Mouse (Mus musculus): ENCODE measurements around the gene Daglb. TPM values are rescaled to one million over a fixed set of nuclear protein-coding genes. Genes with fewer than 3 reads are reported as not detected.

The Daglb gene
- polyA plus RNA-seq (2015; fragmentation: Nextera tagmentation; extraction: Ambion mirVana): 20.7 and 21.4 TPM in 2 replicates

DNA sequence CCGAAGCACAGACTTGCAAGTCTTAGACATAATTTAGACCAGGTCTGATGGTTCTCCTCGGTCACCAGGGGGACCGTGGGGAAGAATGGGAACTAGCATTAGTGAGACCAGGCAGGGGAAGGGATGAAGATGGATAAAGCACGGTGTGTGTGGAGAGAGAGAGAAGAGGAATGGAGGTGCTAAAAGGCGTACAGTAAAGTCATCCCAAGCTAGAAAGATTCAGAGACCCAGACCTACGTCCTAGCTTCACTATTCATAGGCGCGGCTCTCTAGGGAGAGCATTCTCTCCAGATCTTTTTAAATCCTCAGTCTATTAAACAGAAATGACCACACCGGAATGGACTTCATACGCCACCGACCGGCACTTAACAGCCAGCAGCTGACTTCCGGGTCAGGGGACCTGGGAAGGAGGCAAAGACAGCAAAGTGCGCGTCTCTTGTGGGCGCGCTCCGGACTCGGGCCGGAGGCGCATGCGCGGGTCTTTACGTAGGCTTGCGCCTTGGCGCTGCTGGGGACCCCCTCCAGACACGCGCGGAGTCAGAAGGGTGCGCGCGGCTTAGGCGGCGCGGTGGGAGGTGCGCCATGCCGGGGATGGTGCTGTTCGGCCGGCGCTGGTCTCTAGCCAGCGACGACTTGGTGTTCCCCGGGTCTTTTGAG is at the start of gene Daglb:
Gene Daglb, plus strand, starts transcription at position 485 of the 657 bp plus-strand sequence.
- WGBS: 2% methylated on average over 43 of the region's 43 CpGs
- Histone ChIP-seq H3K4me3 (peak within 1 kb of the TSS; percentile 62), H3K9me3 (no peaks in the 10 kb centered on the region), H3K27ac (replicated peaks) (peak within 1 kb of the TSS; percentile 67), H3K4me1 (replicated peaks) (peaks cover 17% of the 10 kb centered on the region), H3K9ac (peak within 1 kb of the TSS; percentile 63), H3K27me3 (no peaks in the 10 kb centered on the region), H3K4me2 (peak within 1 kb of the TSS; percentile 70), H3K36me3 (peaks cover 14% of the 10 kb centered on the region)
- ATAC-seq (ENCODE audit: low FRiP score, low read depth): peak; percentile 98

DNA sequence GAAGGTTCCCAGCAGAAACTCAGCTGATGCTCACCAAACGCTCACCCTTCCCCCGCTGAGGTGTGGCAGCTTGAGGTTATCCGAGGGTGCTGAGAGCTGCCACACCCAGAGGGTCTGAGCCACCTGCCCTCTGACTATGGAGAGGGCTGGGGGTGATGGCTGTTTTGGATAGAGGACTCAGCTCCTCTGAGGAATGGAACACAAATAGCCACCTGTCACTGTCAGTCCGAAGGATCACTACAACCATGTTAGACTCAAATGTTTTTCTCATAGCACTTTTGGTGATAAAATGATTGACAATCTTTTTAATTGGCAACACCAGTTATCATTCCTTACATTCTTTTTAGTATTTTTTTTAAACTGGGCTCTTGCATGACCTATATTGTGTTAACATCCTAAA is 42.9 kb upstream of the Daglb start:
- peaks cover 52% of the 10 kb centered on the region for H3K36me3 ChIP-seq

DNA sequence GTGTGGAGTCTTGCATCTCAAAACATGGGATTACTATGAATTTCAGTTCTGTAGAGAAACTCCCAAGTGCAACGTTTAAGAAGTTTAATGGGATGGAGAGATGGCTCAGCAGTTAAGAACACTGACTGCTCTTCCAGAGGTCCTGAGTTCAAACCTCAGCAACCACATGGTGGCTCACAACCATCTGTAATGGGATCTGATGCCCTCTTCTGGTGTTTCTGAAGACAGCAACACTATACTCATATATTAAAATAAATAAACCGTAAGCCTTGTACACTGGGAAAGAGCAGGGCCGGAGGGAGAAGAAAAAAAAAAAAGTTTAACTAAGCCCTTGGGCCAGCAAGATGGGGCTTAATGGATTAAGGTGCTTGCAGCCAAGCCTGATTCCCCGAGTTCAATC is 41.4 kb upstream of the Daglb start:
- Histone ChIP-seq H3K36me3 (peaks cover 39% of the 10 kb centered on the region), H3K4me3 (no peak overlapping the region), H3K4me2 (no peak overlapping the region), H3K4me1 (replicated peaks) (no peaks in the 10 kb centered on the region), H3K9me3 (no peaks in the 10 kb centered on the region), H3K27ac (replicated peaks) (no peak overlapping the region), H3K9ac (no peak overlapping the region), H3K27me3 (no peaks in the 10 kb centered on the region)
- WGBS: 88% methylated on average over 4 of the region's 4 CpGs
- no peak for ATAC-seq (ENCODE audit: low FRiP score, low read depth)

More for the DNA sequence above, 42.9 kb upstream of the Daglb start:
- no peaks in the 10 kb centered on the region for H3K4me1 ChIP-seq (replicated peaks)
- H3K27me3 ChIP-seq: no peaks in the 10 kb centered on the region
- WGBS: 92% methylated on average over 4 of the region's 4 CpGs
- H3K4me3 ChIP-seq: no peak overlapping the region
- H3K9ac ChIP-seq: no peak overlapping the region
- no peak overlapping the region for H3K27ac ChIP-seq (replicated peaks)
- no peak overlapping the region for H3K4me2 ChIP-seq
- no peak for ATAC-seq (ENCODE audit: low FRiP score, low read depth)
- no peaks in the 10 kb centered on the region for H3K9me3 ChIP-seq

DNA sequence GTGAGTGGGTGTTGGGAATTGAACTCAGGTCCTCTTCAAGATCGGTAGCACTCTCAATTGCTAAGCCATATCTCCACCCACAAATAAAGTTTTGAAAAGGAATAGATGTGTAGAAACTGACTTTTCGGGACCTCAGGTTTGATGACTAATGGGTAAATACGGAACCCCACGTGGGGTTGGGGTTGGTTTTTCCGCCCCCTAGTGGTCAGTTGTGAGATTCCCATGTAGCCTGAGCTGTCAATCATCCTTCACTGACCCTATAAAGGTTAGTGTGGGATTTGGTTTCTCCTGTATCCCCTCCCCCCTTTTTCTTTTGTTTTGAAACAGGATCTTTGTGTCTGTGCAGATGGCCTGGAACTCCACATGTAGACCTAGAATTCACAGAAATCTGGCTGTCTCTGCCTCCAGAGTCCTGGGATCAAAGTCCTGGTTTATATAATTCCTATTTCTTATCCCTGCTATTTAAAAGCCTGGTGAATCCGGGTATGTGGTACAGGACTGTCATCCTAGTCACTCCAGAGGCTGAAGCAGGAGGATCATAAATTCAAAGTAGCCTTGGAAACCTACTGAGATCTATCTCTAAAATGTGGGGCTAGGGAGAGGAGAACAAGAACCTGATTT is 40.4 kb upstream of the Daglb start:
- Histone ChIP-seq H3K4me2 (no peak overlapping the region), H3K27ac (replicated peaks) (no peak overlapping the region), H3K9me3 (no peaks in the 10 kb centered on the region), H3K4me1 (replicated peaks) (no peaks in the 10 kb centered on the region), H3K27me3 (no peaks in the 10 kb centered on the region), H3K36me3 (peaks cover 30% of the 10 kb centered on the region), H3K9ac (no peak overlapping the region), H3K4me3 (no peak overlapping the region)
- ATAC-seq (ENCODE audit: low FRiP score, low read depth): no peak
- WGBS: 24% methylated on average over 6 of the region's 6 CpGs

- Histone ChIP-seq H3K9ac (no peak overlapping the region), H3K9me3 (no peaks in the 10 kb centered on the region)
- 6% methylated on average over 4 of the region's 4 CpGs for WGBS
Observed at GRCm38 (mm10) chr5:143434421-143434820, 30.0 kb upstream of the Daglb start.

DNA sequence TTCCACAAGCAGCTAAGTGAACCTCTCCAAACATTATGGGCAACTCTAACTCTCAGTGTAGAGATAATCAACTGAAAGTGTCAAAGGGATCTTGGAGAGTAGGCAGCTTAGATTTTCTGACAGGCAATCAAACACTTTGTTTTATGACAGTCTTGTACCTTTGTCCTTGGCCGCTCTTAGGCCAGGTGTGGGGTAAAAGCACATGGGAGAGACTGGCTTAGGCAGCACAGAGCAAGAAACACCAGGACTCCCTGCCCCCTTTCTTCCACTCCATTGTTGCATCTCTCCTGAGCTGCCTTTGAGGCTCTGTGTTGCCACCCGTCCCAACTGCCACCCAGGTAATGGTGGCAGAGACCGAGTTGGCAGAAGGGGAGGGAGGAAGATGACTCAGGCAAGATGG is 23.1 kb upstream of the Daglb start:
- no peak overlapping the region for H3K4me3 ChIP-seq
- no peak overlapping the region for H3K9ac ChIP-seq
- H3K27me3 ChIP-seq: no peaks in the 10 kb centered on the region
- H3K27ac ChIP-seq (replicated peaks): no peak overlapping the region
- ATAC-seq (ENCODE audit: low FRiP score, low read depth): no peak
- H3K4me1 ChIP-seq (replicated peaks): no peaks in the 10 kb centered on the region
- WGBS: 82% methylated on average over 3 of the region's 3 CpGs
- H3K4me2 ChIP-seq: no peak overlapping the region
- H3K36me3 ChIP-seq: no peaks in the 10 kb centered on the region
- no peaks in the 10 kb centered on the region for H3K9me3 ChIP-seq

More at GRCm38 (mm10) chr5:143434421-143434820, 30.0 kb upstream of the Daglb start:
- H3K27ac ChIP-seq (replicated peaks): no peak overlapping the region
- H3K4me3 ChIP-seq: no peak overlapping the region
- H3K4me1 ChIP-seq (replicated peaks): no peaks in the 10 kb centered on the region
- no peaks in the 10 kb centered on the region for H3K27me3 ChIP-seq
- ATAC-seq (ENCODE audit: low FRiP score, low read depth): no peak
- H3K4me2 ChIP-seq: no peak overlapping the region
- H3K36me3 ChIP-seq: no peaks in the 10 kb centered on the region

GRCm38 (mm10) chr5:143441753-143442152 is 22.6 kb upstream of the Daglb start:
- Histone ChIP-seq H3K27ac (replicated peaks) (no peak overlapping the region), H3K9me3 (no peaks in the 10 kb centered on the region), H3K9ac (no peak overlapping the region), H3K27me3 (no peaks in the 10 kb centered on the region), H3K4me2 (no peak overlapping the region), H3K36me3 (no peaks in the 10 kb centered on the region), H3K4me1 (replicated peaks) (no peaks in the 10 kb centered on the region), H3K4me3 (no peak overlapping the region)
- WGBS: 86% methylated on average over 12 of the region's 12 CpGs
- ATAC-seq (ENCODE audit: low FRiP score, low read depth): no peak

GRCm38 (mm10) chr5:143463671-143464070 is 713 bp upstream of the Daglb start:
- H3K4me1 ChIP-seq (replicated peaks): peaks cover 17% of the 10 kb centered on the region
- ATAC-seq (ENCODE audit: low FRiP score, low read depth): no peak
- peak overlapping the region; percentile 70 for H3K4me2 ChIP-seq
- peaks cover 9% of the 10 kb centered on the region for H3K36me3 ChIP-seq
- H3K4me3 ChIP-seq: peak overlapping the region; percentile 62
- WGBS: 80% methylated on average over 11 of the region's 11 CpGs
- peak overlapping the region; percentile 63 for H3K9ac ChIP-seq
- no peaks in the 10 kb centered on the region for H3K9me3 ChIP-seq
- H3K27ac ChIP-seq (replicated peaks): peak overlapping the region; percentile 67
- H3K27me3 ChIP-seq: no peaks in the 10 kb centered on the region

DNA sequence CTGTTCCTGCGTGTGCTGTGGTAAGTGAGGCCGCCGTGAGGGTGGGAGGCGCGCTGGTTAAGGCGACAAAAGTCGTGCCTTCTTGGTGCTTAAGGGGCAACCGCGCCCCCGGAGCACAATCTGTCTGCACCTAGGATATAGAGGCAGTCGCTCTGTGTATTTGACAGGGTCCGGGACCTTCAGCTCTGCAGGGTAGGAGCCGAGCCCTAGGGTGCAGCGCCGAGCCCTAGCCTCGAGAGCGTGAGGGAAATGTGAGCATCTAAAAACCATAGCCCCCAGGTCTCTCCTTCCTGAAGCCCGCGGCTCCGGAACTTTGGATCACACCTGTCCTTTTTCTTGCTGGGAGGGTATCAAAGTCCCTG is 354 bp downstream of the Daglb start:
- ATAC-seq (ENCODE audit: low FRiP score, low read depth): peak; percentile 71; the same call in 1 of the 2 replicates
- WGBS: under 1% methylated on average over 20 of the region's 20 CpGs

GRCm38 (mm10) chr5:143465156-143466085 is 1.0 kb downstream of the Daglb start:
- WGBS: 39% methylated on average over 23 of the region's 23 CpGs
- H3K27me3 ChIP-seq: no peaks in the 10 kb centered on the region
- peak overlapping the region; percentile 70 for H3K4me2 ChIP-seq
- H3K9ac ChIP-seq: peak overlapping the region; percentile 63
- H3K36me3 ChIP-seq: peaks cover 20% of the 10 kb centered on the region
- ATAC-seq (ENCODE audit: low FRiP score, low read depth): no peak
- H3K27ac ChIP-seq (replicated peaks): no peak overlapping the region
- H3K4me3 ChIP-seq: peak overlapping the region; percentile 62
- no peaks in the 10 kb centered on the region for H3K9me3 ChIP-seq
- H3K4me1 ChIP-seq (replicated peaks): peaks cover 17% of the 10 kb centered on the region

More for the DNA sequence above, 354 bp downstream of the Daglb start:
- H3K36me3 ChIP-seq: peaks cover 19% of the 10 kb centered on the region
- no peaks in the 10 kb centered on the region for H3K9me3 ChIP-seq
- no peaks in the 10 kb centered on the region for H3K27me3 ChIP-seq
- peak overlapping the region; percentile 67 for H3K27ac ChIP-seq (replicated peaks)
- peak overlapping the region; percentile 62 for H3K4me3 ChIP-seq
- peaks cover 17% of the 10 kb centered on the region for H3K4me1 ChIP-seq (replicated peaks)
- peak overlapping the region; percentile 63 for H3K9ac ChIP-seq
- H3K4me2 ChIP-seq: peak overlapping the region; percentile 70

- H3K9ac ChIP-seq: no peak overlapping the region
- H3K4me2 ChIP-seq: no peak overlapping the region
- H3K27ac ChIP-seq (replicated peaks): no peak overlapping the region
- WGBS: 95% methylated on average over 23 of the region's 23 CpGs
- H3K4me3 ChIP-seq: no peak overlapping the region
- H3K27me3 ChIP-seq: no peaks in the 10 kb centered on the region
- no peak for ATAC-seq (ENCODE audit: low FRiP score, low read depth)
- H3K36me3 ChIP-seq: peaks cover 29% of the 10 kb centered on the region
- no peaks in the 10 kb centered on the region for H3K9me3 ChIP-seq
- peaks cover 17% of the 10 kb centered on the region for H3K4me1 ChIP-seq (replicated peaks)
Observed at GRCm38 (mm10) chr5:143466891-143467669, 2.7 kb downstream of the Daglb start.
